In the genomic region with DNA sequence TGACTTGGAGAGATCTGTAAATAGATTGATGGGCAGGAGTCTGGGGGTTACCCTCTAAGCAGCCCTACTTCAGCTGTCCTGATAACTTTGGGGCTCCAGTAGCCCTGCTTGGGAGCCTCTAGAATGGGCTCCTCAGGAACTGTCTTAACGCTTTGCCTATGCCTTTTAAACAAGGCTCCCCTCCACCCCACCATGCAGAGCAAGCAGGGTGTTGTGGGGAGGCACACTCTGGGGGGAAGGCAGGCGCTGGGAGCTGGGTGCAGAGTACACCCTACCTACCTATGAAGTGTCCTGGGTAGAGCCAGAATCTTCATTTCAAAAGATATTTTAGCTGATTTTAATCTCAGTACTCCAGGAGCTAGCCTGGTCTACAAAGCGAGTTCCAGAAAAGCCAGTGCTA, we compare ENCODE assay signal across 20 mouse cellular contexts. TPM values are rescaled to one million over a fixed set of nuclear protein-coding genes. Genes with fewer than 3 reads are reported as not detected.
DNase-seq lines count a peak whose midpoint lies in the region; ATAC-seq and TF ChIP-seq lines count a peak whose summit lies in the region.
"Had no signal": no experiment of that assay in that cellular context is flagged by ENCODE, and none has a peak within 500 bp of the region (broad histone marks: within the 10 kb centered on the region; RNA-seq: fewer than 3 reads in every experiment).

No protein-coding gene starts in this region.

- TF ChIP-seq CTCF in thymus, adult 2 months (IDR thresholded peaks at IDR 0.05; ENCODE audit: borderline replicate concordance, control insufficient read depth, extremely low read depth, insufficient read depth, low read length, poor library complexity): no peak

- H3K27me3 ChIP-seq in heart, embryonic 10.5 days (ENCODE audit: insufficient read depth, poor library complexity, severe bottlenecking): no peaks in the 10 kb centered on the region
- H3K27me3 ChIP-seq in heart, embryonic 12.5 days (replicated peaks): no peaks in the 10 kb centered on the region
- no peaks in the 10 kb centered on the region for H3K27me3 ChIP-seq in liver, embryonic 12.5 days (replicated peaks)
- no peaks in the 10 kb centered on the region for H3K27me3 ChIP-seq in thymus, adult 2 months (ENCODE audit: control insufficient read depth, insufficient read depth, low read length)
- H3K27me3 ChIP-seq: embryonic facial prominence, embryonic 12.5 days; forebrain, embryonic 15.5 days; heart, embryonic 15.5 days; hindbrain, embryonic 13.5 days had no signal

- ATAC-seq in heart, embryonic 12.5 days (ENCODE audit: insufficient number of reproducible peaks, low FRiP score): no peak
- peak; percentile 18; the same call in 1 of the 2 replicates for ATAC-seq in liver, embryonic 12.5 days
- ATAC-seq: forebrain, embryonic 15.5 days had no signal

- H3K4me3 ChIP-seq in heart, embryonic 10.5 days: no peak overlapping the region
- H3K4me3 ChIP-seq in heart, embryonic 12.5 days: no peak overlapping the region
- H3K4me3 ChIP-seq in liver, embryonic 12.5 days: no peak overlapping the region
- no peak overlapping the region for H3K4me3 ChIP-seq in thymus, adult 2 months (ENCODE audit: control insufficient read depth, insufficient read depth, low read length)
- H3K4me3 ChIP-seq: embryonic facial prominence, embryonic 12.5 days; forebrain, embryonic 15.5 days; heart, embryonic 15.5 days; hindbrain, embryonic 13.5 days had no signal

- H3K4me1 ChIP-seq in heart, embryonic 10.5 days: peaks cover 64% of the 10 kb centered on the region
- peaks cover 50% of the 10 kb centered on the region for H3K4me1 ChIP-seq in heart, embryonic 12.5 days (replicated peaks)
- H3K4me1 ChIP-seq in liver, embryonic 12.5 days: peaks cover 84% of the 10 kb centered on the region
- peaks cover 89% of the 10 kb centered on the region for H3K4me1 ChIP-seq in thymus, adult 2 months (replicated peaks; ENCODE audit: control insufficient read depth, insufficient read depth, low read length)

- no peak overlapping the region for H3K9ac ChIP-seq in heart, embryonic 12.5 days
- H3K9ac ChIP-seq in liver, embryonic 12.5 days: no peak overlapping the region
- H3K9ac ChIP-seq: embryonic facial prominence, embryonic 12.5 days; forebrain, embryonic 15.5 days; heart, embryonic 15.5 days; hindbrain, embryonic 13.5 days had no signal

- WGBS in heart, embryonic 10.5 days: 77% methylated on average over 3 of the region's 3 CpGs
- WGBS in heart, embryonic 12.5 days: 78% methylated on average over 3 of the region's 3 CpGs
- 54% methylated on average over 3 of the region's 3 CpGs for WGBS in liver, embryonic 12.5 days (ENCODE audit: insufficient replicate concordance)
- 39% methylated on average over 3 of the region's 3 CpGs for WGBS in thymus, adult 2 months

- H3K4me2 ChIP-seq in heart, embryonic 12.5 days: no peak overlapping the region
- H3K4me2 ChIP-seq in liver, embryonic 12.5 days: no peak overlapping the region
- H3K4me2 ChIP-seq: embryonic facial prominence, embryonic 12.5 days; forebrain, embryonic 15.5 days; heart, embryonic 15.5 days; hindbrain, embryonic 13.5 days had no signal

- TF ChIP-seq POLR2A in thymus, adult 2 months (IDR thresholded peaks at IDR 0.05; ENCODE audit: control insufficient read depth, extremely low read depth, insufficient read depth, low read length, poor library complexity): no peak

- no peaks in the 10 kb centered on the region for H3K9me3 ChIP-seq in heart, embryonic 10.5 days
- H3K9me3 ChIP-seq in heart, embryonic 12.5 days (replicated peaks): no peaks in the 10 kb centered on the region
- H3K9me3 ChIP-seq in liver, embryonic 12.5 days (replicated peaks): no peaks in the 10 kb centered on the region
- H3K9me3 ChIP-seq: embryonic facial prominence, embryonic 12.5 days; forebrain, embryonic 15.5 days; heart, embryonic 15.5 days; hindbrain, embryonic 13.5 days had no signal

- H3K27ac ChIP-seq in heart, embryonic 10.5 days: peak overlapping the region; percentile 33; the same call in 1 of the 2 replicates
- H3K27ac ChIP-seq in heart, embryonic 12.5 days (ENCODE audit: poor library complexity, severe bottlenecking): no peak overlapping the region
- peak overlapping the region; percentile 15 for H3K27ac ChIP-seq in liver, embryonic 12.5 days
- peak overlapping the region; percentile 99 for H3K27ac ChIP-seq in thymus, adult 2 months (ENCODE audit: control insufficient read depth, insufficient read depth, low read length)
- H3K27ac ChIP-seq: embryonic facial prominence, embryonic 12.5 days; forebrain, embryonic 15.5 days; heart, embryonic 15.5 days; hindbrain, embryonic 13.5 days had no signal

- no peak for DNase-seq in heart, embryonic 10.5 days (ENCODE audit: low spot score)
- no peak for DNase-seq in liver
- peak; percentile 46 for DNase-seq in thymus, adult 2 months
- no peak for DNase-seq in thymus, adult 18-20 months
- DNase-seq in thymus, postnatal 4 days: peak; percentile 60
- DNase-seq in cerebellum, postnatal 4 days (ENCODE audit: low spot score in 2 of 2): no peak
- DNase-seq: adrenal gland, postnatal 36 days; B cell, adult 2 months; cerebellum, adult 11 months; cerebellum, adult 8-10 months; cerebellum, postnatal 14 days; gastrocnemius, postnatal 36 days; heart, adult 11 months had no signal

- H3K36me3 ChIP-seq in heart, embryonic 10.5 days: no peaks in the 10 kb centered on the region
- H3K36me3 ChIP-seq in heart, embryonic 12.5 days: no peaks in the 10 kb centered on the region
- H3K36me3 ChIP-seq in liver, embryonic 12.5 days: no peaks in the 10 kb centered on the region
- H3K36me3 ChIP-seq in thymus, adult 2 months (ENCODE audit: control insufficient read depth, insufficient read depth, low read length): no peaks in the 10 kb centered on the region
- H3K36me3 ChIP-seq: embryonic facial prominence, embryonic 12.5 days; forebrain, embryonic 15.5 days; G1E; heart, embryonic 15.5 days; hindbrain, embryonic 13.5 days had no signal

RNA-seq across cellular contexts. Expression of a gene that starts 47.2 kb away (rescaled TPM):
- 18.4 and 25.4 TPM in 2 replicates for polyA plus RNA-seq in heart, embryonic 10.5 days (2016; fragmentation: Nextera tagmentation; extraction: Ambion mirVana)
- 19.9 and 22.1 TPM in 2 replicates for polyA plus RNA-seq in heart, embryonic 12.5 days (2016; fragmentation: Nextera tagmentation; extraction: Ambion mirVana)
- polyA plus RNA-seq in liver, embryonic 12.5 days (2016; fragmentation: Nextera tagmentation; extraction: Ambion mirVana): 17.6 and 18.6 TPM in 2 replicates
- polyA plus RNA-seq in thymus, adult 2 months (2012; rRNA removed): 322 and 334 TPM in 2 replicates
- polyA plus RNA-seq: G1E had no signal

Comparison
In these comparisons a context has a peak if more than half of its experiments do, and no peak if none do; other contexts are left out.
1. DNase-seq: peak in thymus, adult 2 months (single experiment) and thymus, postnatal 4 days (single experiment); none in heart, embryonic 10.5 days (single experiment), liver (single experiment), thymus, adult 18-20 months (0 of 2) and cerebellum, postnatal 4 days (0 of 2).
2. RNA of a gene that starts 47.2 kb away (polyA plus RNA-seq): 322 to 334 TPM in thymus, adult 2 months; 18.4 to 25.4 TPM in heart, embryonic 10.5 days, 19.9 to 22.1 TPM in heart, embryonic 12.5 days and 17.6 to 18.6 TPM in liver, embryonic 12.5 days; every median in the first group is over 10 times any median in the second.